Mouse (Mus musculus) limb, embryonic 10.5 days (tissue): ENCODE measurements around the gene Gm12248. TPM values are rescaled to one million over a fixed set of nuclear protein-coding genes. Genes with fewer than 3 reads are reported as not detected.
"Not testable (repeated sequence)": the region's sequence is repeated elsewhere in the genome, so short reads cannot be mapped to it uniquely, and the experiment has no call there.

ENCODE experiments used
- DNase-seq: peaks from one replicate; pipeline ENCODE4 v3.0.0-alpha.2; 2017; ENCODE audit warnings: low spot score
- H3K27ac ChIP-seq: fragments of 300-500 bp; sonication (generic); 2 replicates; pipeline ENCODE4 v1.5.1; 2016; ENCODE audit warnings: mild to moderate bottlenecking
- H3K27me3 ChIP-seq: fragments of 300-500 bp; sonication (generic); 2 replicates; pipeline ENCODE4 v1.6.1; 2016; ENCODE audit warnings: low read depth, mild to moderate bottlenecking; ENCODE audit not compliant: poor library complexity, severe bottlenecking
- H3K36me3 ChIP-seq: fragments of 300-500 bp; sonication (generic); 2 replicates; pipeline ENCODE4 v1.6.1; 2016; ENCODE audit warnings: mild to moderate bottlenecking, moderate library complexity
- H3K4me1 ChIP-seq: fragments of 300-500 bp; sonication (generic); 2 replicates; pipeline ENCODE4 v1.6.1; 2016
- H3K4me3 ChIP-seq: fragments of 300-500 bp; sonication (generic); 2 replicates; pipeline ENCODE4 v1.5.1; 2016; ENCODE audit warnings: mild to moderate bottlenecking, moderate library complexity
- H3K9me3 ChIP-seq: fragments of 300-500 bp; sonication (generic); replicated peaks from 2 replicates; pipeline ENCODE4 v1.6.1; 2016; ENCODE audit warnings: mild to moderate bottlenecking
- WGBS: fragments of 180-500 bp; shearing (Covaris S2); methylation state at CpG from one replicate; pipeline ENCODE4 v1.1.7; 2016; 5-methylcytosine and 5-hydroxymethylcytosine counted together
- polyA plus RNA-seq: library from polyadenylated mRNA; unstranded; fragments of >200 nt; fragmentation: Nextera tagmentation; extraction: Ambion mirVana; gene quantifications from 2 replicates; pipeline ENCODE4 v1.2.1, GENCODE M21; 2016

Gm12248 gene
- polyA plus RNA-seq, 1 experiment from 2014 or later = not detected

DNA sequence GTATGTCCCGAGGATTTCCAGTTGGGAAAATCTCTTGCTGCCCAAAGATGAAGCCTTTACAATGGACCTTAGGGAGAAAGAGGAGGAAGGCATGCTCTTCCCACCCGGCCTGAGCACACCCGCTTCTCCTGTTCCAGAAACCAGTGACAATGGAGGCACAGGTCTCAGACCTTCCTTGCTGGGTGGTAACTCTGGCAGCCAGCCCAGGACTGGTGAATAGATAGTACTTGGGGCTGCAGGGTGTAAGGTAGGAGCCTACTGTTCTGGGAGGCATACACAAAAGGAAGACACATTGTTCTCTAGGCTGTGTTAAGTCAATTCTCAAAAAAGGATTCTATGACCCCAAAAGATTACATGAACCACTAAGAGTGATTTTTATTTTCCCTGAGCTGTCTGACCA, 27.7 kb upstream of the Gm12248 start:
- H3K27me3 ChIP-seq = no peaks in the 10 kb centered on the region
- DNase-seq = no peak
- no peak overlapping the region for H3K4me3 ChIP-seq
- peaks cover 98% of the 10 kb centered on the region for H3K36me3 ChIP-seq
- 88% methylated on average over 3 of the region's 3 CpGs for WGBS
- no peaks in the 10 kb centered on the region for H3K4me1 ChIP-seq
- H3K9me3 ChIP-seq = no peaks in the 10 kb centered on the region
- H3K27ac ChIP-seq = no peak overlapping the region

DNA sequence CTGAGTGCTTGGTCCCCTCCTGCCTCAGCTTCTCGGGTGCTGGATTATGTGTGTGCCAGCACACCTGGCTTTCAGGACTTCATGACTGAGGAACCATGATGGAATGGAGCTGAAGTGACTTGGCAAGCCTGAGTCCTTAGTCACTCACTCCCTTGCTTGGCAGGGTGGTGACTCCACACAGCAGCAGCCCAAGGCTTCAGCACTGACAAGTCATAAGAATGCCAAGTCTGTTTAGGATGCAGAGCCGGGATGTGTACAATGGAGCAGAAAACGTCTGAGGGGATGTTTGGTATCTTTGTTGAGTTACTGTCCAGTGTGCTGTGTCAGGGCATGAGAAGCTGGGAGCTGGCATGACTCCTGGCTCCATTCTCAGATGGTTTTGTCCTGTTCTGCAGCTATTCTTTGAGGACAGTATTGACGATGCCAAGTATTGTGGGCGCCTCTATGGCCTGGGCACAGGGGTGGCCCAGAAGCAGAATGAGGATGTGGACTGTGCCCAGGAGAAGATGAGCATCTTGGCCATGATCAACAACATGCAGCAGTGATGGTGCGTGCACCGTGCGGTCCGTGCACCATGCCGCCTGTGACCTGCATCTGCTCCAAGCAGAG, 24.2 kb upstream of the Gm12248 start:
- Histone ChIP-seq H3K9me3 (no peaks in the 10 kb centered on the region), H3K36me3 (peaks cover 100% of the 10 kb centered on the region), H3K27me3 (no peaks in the 10 kb centered on the region), H3K4me1 (no peaks in the 10 kb centered on the region), H3K4me3 (no peak overlapping the region), H3K27ac (no peak overlapping the region)
- DNase-seq = no peak
- WGBS = 94% methylated on average over 10 of the region's 10 CpGs

DNA sequence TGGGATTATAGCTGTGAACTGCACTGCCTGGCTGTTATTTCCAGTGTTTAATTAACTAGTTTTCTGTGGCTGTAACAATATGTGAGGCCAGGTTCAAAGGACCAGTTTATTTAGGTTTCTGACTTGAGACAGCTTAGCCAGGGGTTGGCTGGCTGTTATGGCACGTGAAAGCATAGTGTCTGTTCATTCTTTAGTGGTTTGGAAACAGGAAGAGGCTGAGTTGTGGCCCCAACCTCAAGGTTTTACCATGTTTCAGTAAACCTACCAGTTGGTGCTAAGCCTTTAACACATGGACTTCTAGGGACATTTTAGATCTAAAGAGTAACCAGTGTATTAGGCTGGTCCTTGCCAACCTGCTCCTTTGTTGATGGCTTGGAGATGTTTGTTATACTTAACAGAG, 23.6 kb upstream of the Gm12248 start:
- H3K27me3 ChIP-seq = no peaks in the 10 kb centered on the region
- 84% methylated on average over 1 of the region's 1 CpGs for WGBS
- H3K4me1 ChIP-seq = no peaks in the 10 kb centered on the region
- peaks cover 100% of the 10 kb centered on the region for H3K36me3 ChIP-seq
- no peak for DNase-seq
- no peak overlapping the region for H3K4me3 ChIP-seq
- H3K27ac ChIP-seq = no peak overlapping the region
- no peaks in the 10 kb centered on the region for H3K9me3 ChIP-seq

DNA sequence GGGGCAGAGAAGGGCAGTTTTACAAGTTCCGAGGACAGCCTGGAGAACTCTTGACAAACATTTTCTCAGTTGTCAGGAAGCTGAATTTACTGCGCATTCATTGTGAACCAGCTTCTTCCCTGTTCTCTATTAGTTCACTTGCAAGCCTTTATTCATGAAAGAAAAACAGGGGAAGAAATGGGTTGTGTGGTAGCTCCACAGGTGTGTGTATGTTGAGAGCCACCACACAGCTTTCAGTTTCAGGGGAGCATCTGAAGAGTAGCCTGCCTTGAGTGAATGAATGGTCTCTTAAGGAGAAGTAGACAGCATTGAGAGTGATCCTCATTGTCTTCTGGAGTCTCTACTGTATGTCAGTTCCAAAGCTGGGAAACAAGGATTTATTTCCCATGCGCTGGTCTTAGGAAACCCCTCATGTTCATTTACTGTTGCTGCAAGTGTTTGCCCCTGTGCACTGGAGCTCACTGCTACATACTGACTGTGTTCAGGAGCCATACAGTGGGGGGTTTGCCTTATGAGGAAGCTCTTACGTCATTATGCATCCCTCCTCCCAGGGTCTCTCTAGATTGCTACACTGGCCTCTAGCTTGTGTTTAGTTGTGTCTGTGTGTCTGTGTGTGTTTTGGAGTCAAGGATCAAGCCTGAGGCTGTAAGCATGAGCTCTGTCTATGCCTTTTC, 14.9 kb upstream of the Gm12248 start:
- no peak for DNase-seq
- H3K4me3 ChIP-seq = no peak overlapping the region
- peaks cover 12% of the 10 kb centered on the region for H3K4me1 ChIP-seq
- 91% methylated on average over 4 of the region's 4 CpGs for WGBS
- H3K36me3 ChIP-seq = peaks cover 48% of the 10 kb centered on the region
- H3K27ac ChIP-seq = no peak overlapping the region
- H3K9me3 ChIP-seq = no peaks in the 10 kb centered on the region
- H3K27me3 ChIP-seq = no peaks in the 10 kb centered on the region

DNA sequence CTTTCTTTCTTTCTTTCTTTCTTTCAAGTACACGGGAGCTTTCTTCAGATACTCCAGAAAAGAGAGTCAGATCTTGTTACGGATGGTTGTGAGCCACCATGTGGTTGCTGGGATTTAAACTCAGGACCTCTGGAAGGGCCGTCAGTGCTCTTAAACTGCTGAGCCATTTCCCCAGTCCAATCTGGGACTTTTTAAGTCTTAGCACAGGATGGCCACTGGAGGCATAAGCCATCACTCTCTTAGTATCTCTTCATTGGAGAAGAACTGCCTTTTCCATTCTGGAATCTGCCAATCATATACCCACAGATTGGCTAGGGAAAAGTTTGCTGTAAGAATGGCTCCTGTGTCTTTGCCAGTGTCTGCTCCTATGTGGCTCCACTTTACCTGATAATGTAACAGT, 14.1 kb upstream of the Gm12248 start:
- Histone ChIP-seq H3K4me1 (peaks cover 19% of the 10 kb centered on the region), H3K36me3 (peaks cover 40% of the 10 kb centered on the region), H3K27ac (no peak overlapping the region), H3K27me3 (no peaks in the 10 kb centered on the region), H3K4me3 (no peak overlapping the region), H3K9me3 (no peaks in the 10 kb centered on the region)
- 67% methylated on average over 3 of the region's 3 CpGs for WGBS
- DNase-seq = no peak

DNA sequence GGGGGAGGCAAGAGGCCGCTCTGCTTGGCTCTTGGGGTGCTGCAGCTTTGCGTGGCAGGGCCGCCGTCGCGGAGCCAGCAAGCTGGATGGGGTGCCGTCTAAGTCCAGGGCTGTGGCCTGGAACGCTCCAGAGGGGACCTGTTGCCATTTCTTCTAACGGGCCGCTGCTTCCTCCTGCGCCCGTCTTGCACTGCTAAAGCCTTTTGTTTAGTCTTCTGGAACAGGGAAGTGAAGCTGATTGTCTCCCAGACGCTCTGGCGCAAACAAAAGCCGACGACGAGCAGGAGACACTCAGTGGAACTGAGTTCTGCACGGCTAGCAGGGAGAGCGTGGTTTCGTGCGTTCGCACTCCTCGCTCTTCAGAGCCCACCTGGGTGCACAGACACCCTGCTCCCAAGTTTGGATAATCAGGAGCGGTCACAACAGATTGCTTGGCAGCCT, 11.4 kb upstream of the Gm12248 start:
- Histone ChIP-seq H3K4me1 (peaks cover 19% of the 10 kb centered on the region), H3K27ac (peak overlapping the region; percentile 96), H3K36me3 (peaks cover 13% of the 10 kb centered on the region), H3K27me3 (peaks cover under 1% of the 10 kb centered on the region), H3K9me3 (no peaks in the 10 kb centered on the region), H3K4me3 (peak overlapping the region; percentile 97)
- under 1% methylated on average over 24 of the region's 24 CpGs for WGBS
- DNase-seq = no peak

DNA sequence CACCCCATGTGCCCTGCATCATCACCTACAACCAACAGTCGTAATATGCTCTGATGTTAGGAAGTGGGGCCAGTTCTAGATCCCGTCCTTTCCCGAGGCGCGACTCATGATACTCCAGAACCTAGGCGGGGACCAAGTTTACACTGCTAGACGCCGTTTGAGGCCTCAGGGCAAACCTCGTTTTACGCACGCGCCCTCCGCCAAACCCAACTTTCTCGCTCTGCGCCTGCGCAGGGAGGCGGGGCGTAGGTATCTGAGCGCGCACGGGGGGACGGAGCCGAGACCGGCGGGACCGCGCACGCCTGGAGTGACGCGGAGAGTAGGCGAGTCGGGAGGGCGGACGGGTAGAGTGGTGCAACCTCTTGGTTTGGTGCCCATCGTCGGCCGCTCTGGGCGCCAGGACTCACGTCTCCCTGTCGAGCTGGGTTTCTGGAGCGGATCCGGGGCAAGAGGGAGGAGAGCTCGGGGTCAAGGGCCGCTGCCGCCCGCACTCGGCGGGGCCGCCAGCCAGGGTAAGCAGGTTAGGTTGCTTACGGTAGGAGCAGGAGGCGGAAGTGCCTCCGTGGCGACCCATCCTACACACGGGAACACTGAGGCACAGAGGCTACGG, 10.9 kb upstream of the Gm12248 start, which contains the start of gene Cnot8:
Gene Cnot8, plus strand, starts transcription at position 457 of the 610 bp plus-strand sequence.
- DNase-seq = peak; percentile 99
- peak within 1 kb of the TSS; percentile 97 for H3K4me3 ChIP-seq
- H3K9me3 ChIP-seq = no peaks in the 10 kb centered on the region
- H3K36me3 ChIP-seq = peaks cover 9% of the 10 kb centered on the region
- peaks cover 19% of the 10 kb centered on the region for H3K4me1 ChIP-seq
- H3K27ac ChIP-seq = peak within 1 kb of the TSS; percentile 96
- H3K27me3 ChIP-seq = peaks cover 6% of the 10 kb centered on the region
- under 1% methylated on average over 55 of the region's 55 CpGs for WGBS

DNA sequence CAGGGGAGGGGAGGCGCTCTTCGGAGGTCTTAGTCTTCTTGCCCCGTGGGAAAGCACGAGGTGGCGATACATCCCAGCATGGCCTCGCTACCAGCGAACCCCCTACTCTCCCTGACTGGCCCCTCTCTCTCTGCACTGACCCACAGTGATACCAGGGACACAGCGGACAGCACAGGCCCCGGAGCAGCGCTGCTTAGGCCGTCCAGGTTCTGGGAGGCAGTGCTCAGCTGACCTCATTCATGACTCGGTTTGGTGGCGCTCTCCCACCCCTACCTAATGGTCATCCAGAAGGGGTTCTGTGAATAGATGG, 10.4 kb upstream of the Gm12248 start:
- H3K9me3 ChIP-seq = no peaks in the 10 kb centered on the region
- H3K4me3 ChIP-seq = peak overlapping the region; percentile 97
- peaks cover 6% of the 10 kb centered on the region for H3K36me3 ChIP-seq
- peak overlapping the region; percentile 96 for H3K27ac ChIP-seq
- peaks cover 11% of the 10 kb centered on the region for H3K27me3 ChIP-seq
- DNase-seq = no peak
- H3K4me1 ChIP-seq = peaks cover 19% of the 10 kb centered on the region
- WGBS = 58% methylated on average over 13 of the region's 13 CpGs

DNA sequence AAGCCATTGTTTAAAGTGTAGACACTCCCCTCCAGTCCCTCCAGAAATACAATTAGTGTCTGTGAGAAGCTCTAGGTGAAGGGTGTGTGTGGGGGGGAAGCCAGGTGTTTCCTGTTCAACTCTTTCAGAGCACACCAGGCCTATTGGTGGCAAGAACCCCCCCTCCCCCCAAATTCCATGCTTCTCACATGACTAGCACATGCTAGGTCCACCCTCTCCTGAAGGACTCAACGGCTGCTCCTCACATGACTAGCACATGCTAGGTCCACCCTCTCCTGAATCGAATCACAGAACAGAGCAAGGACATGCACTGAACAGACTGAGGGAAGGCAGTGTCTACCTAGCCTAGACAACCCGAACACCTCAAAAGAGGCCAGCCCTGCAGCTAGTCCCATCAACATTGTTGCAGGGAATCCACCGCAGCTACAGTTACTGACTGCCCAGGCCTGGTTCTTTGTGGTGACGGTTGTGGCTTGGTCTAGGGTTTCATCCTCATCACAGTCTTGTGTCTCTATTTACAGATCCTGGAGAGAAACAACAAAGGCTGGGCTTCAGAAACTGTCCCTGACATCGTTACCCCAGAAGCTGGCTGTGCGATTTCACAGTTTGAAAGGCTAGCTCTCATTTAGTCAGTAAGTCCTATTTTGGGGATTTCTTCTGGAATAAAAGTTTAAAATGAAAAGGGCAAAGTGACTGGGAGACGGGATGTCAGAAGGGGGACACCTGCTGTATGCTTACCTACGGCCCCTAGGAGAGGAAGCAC, 9.8 kb upstream of the Gm12248 start:
- no peak for DNase-seq
- peaks cover 22% of the 10 kb centered on the region for H3K4me1 ChIP-seq
- no peaks in the 10 kb centered on the region for H3K9me3 ChIP-seq
- peak overlapping the region; percentile 97 for H3K4me3 ChIP-seq
- H3K36me3 ChIP-seq = peaks cover 2% of the 10 kb centered on the region; the same call in 1 of the 2 replicates
- WGBS = 91% methylated on average over 9 of the region's 9 CpGs
- peaks cover 16% of the 10 kb centered on the region for H3K27me3 ChIP-seq
- H3K27ac ChIP-seq = peak overlapping the region; percentile 96

DNA sequence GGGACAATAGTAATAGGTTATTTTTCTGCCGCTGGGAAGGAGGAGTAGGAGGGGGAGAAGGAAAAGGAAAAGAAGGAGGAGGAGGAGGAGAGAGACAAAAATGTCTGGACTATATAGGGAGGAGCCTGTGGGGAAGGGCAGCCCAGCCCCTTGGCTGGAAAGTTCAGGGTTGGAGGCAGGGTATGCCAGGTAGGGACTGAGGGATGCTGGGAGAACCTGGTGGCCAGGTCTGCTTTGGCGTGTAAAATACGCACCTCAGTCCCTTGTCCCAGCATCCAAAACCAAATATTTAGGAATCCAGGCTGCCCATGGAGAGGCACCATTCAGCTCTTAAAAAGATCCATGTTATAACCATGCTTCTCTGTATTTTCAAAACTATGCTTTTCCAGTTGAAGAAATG, 9.2 kb upstream of the Gm12248 start:
- DNase-seq = no peak
- 89% methylated on average over 3 of the region's 3 CpGs for WGBS
- Histone ChIP-seq H3K4me3 (no peak overlapping the region), H3K27me3 (peaks cover 22% of the 10 kb centered on the region), H3K9me3 (no peaks in the 10 kb centered on the region), H3K36me3 (peaks cover 2% of the 10 kb centered on the region; the same call in 1 of the 2 replicates), H3K4me1 (peaks cover 24% of the 10 kb centered on the region), H3K27ac (peak overlapping the region; percentile 96)

DNA sequence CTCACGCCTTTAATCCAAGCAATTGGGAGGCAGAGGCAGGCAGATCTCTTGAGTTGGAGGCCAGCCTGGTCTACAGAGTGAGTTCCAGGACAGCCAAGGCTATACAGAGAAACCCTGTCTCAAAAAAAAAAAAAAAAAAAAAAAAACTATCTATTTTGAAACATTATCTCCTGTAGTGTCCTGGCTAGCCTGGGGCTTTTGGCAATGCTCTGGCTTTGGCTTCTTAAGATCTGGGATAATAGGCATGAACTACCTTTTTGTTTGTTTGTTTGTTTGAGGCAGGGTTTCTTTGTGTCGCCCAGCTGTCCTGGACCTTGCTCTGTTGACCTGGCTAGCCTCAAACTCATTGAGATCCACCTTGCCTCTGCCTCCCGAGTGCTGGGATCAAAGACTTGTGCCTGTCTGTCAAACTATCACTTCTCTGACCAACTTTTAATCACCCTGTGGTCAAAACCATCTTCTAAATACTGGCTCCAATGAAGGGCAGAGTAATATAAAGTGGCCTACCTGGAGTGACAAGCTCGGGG, 8.3 kb upstream of the Gm12248 start:
- Histone ChIP-seq H3K27me3 (peaks cover 31% of the 10 kb centered on the region), H3K9me3 (no peaks in the 10 kb centered on the region), H3K4me1 (peaks cover 24% of the 10 kb centered on the region), H3K4me3 (no peak overlapping the region), H3K36me3 (peaks cover 2% of the 10 kb centered on the region; the same call in 1 of the 2 replicates), H3K27ac (no peak overlapping the region)
- no peak for DNase-seq
- WGBS = 85% methylated on average over 4 of the region's 4 CpGs

DNA sequence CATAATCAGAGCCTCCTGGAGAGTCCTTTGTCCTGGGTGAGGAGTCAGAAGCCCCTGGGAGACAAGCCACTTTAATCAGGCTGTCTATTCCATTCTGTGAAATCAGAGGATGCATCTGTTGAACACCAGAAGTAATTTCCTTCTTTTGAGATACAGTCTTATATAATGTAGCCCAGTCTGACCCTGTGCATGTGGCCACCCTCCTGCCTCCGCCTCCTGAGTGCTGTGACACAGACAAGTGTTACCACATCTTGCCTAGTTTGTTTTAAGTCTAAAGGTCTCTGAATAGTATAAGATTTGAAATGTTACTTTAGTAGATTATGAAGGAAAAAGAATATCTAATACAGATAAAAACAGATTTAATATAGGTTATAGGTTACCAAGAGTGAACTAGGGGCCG, 7.1 kb upstream of the Gm12248 start:
- H3K4me1 ChIP-seq = peaks cover 22% of the 10 kb centered on the region
- WGBS = 96% methylated on average over 2 of the region's 2 CpGs
- no peak overlapping the region for H3K27ac ChIP-seq
- no peak overlapping the region for H3K4me3 ChIP-seq
- H3K9me3 ChIP-seq = no peaks in the 10 kb centered on the region
- peaks cover 44% of the 10 kb centered on the region for H3K27me3 ChIP-seq
- no peaks in the 10 kb centered on the region for H3K36me3 ChIP-seq
- no peak for DNase-seq

DNA sequence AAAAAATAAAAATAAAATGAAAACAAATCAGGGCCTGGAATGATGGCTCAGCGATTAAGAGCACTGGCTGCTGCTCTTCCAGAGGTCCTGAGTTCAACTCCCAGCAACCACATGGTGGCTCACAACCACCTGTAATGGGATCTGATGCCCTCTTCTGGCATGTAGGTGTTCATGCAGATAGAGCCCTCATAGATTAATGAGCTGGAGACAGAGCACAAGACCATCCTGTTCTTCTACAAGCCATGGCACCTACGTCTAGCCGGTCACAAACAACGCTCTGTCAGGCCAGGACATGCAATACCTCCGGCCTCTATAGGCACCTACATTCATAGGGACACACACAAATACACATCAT, 5.4 kb upstream of the Gm12248 start:
- not testable (repeated sequence) for H3K9me3 ChIP-seq, DNase-seq, H3K27ac ChIP-seq, H3K36me3 ChIP-seq, H3K4me3 ChIP-seq
- peaks cover 21% of the 10 kb centered on the region for H3K4me1 ChIP-seq
- WGBS = 63% methylated on average over 5 of the region's 5 CpGs
- H3K27me3 ChIP-seq = peaks cover 47% of the 10 kb centered on the region
